Mouse (Mus musculus) hindbrain, embryonic 13.5 days (tissue): Measurements from ENCODE around the gene Mettl5. TPM values are rescaled to one million over a fixed set of nuclear protein-coding genes. Genes with fewer than 3 reads are reported as not detected.
"Not testable (repeated sequence)": the region's sequence is repeated elsewhere in the genome, so short reads cannot be mapped to it uniquely, and the experiment has no call there.

Source experiments
- ATAC-seq: fragments of 200-750 bp; cut with Nextera tagmentation; 2 replicates; pipeline ENCODE4 v1.8.0; 2017; ENCODE audit warnings: moderate TSS enrichment; ENCODE audit not compliant: low FRiP score
- H3K27ac ChIP-seq: fragments of 300-500 bp; sonication (generic); 2 replicates; pipeline ENCODE4 v1.5.1; 2015; ENCODE audit warnings: inconsistent platforms, mild to moderate bottlenecking, moderate library complexity
- H3K27me3 ChIP-seq: fragments of 300-500 bp; sonication (generic); 2 replicates; pipeline ENCODE4 v1.6.1; 2015; ENCODE audit warnings: mild to moderate bottlenecking, inconsistent platforms
- H3K36me3 ChIP-seq: fragments of 300-500 bp; sonication (generic); 2 replicates; pipeline ENCODE4 v1.6.1; 2015; ENCODE audit warnings: mild to moderate bottlenecking, inconsistent platforms
- H3K4me1 ChIP-seq: fragments of 300-500 bp; sonication (generic); replicated peaks from 2 replicates; pipeline ENCODE4 v1.6.1; 2015; ENCODE audit warnings: inconsistent platforms
- H3K4me2 ChIP-seq: fragments of 300-500 bp; sonication (generic); 2 replicates; pipeline ENCODE4 v1.6.1; 2015; ENCODE audit warnings: inconsistent platforms, mild to moderate bottlenecking, moderate library complexity
- H3K4me3 ChIP-seq: fragments of 300-500 bp; sonication (generic); 2 replicates; pipeline ENCODE4 v1.5.1; 2015; ENCODE audit warnings: mild to moderate bottlenecking, inconsistent platforms
- H3K9ac ChIP-seq: fragments of 300-500 bp; sonication (generic); 2 replicates; pipeline ENCODE4 v1.6.1; 2015; ENCODE audit warnings: mild to moderate bottlenecking, inconsistent platforms
- H3K9me3 ChIP-seq: fragments of 300-500 bp; sonication (generic); 2 replicates; pipeline ENCODE4 v1.6.1; 2016; ENCODE audit warnings: inconsistent platforms
- WGBS: fragments of 180-500 bp; shearing (Covaris S2); methylation state at CpG from one replicate; pipeline ENCODE4 v1.1.7; 2015; 5-methylcytosine and 5-hydroxymethylcytosine counted together
- polyA plus RNA-seq: library from polyadenylated mRNA; unstranded; fragments of >200 nt; fragmentation: Nextera tagmentation; extraction: Ambion mirVana; gene quantifications from 2 replicates; pipeline ENCODE4 v1.2.1, GENCODE M21; 2015

Mettl5 gene
- 28.5 and 30.4 TPM in 2 replicates for polyA plus RNA-seq

DNA sequence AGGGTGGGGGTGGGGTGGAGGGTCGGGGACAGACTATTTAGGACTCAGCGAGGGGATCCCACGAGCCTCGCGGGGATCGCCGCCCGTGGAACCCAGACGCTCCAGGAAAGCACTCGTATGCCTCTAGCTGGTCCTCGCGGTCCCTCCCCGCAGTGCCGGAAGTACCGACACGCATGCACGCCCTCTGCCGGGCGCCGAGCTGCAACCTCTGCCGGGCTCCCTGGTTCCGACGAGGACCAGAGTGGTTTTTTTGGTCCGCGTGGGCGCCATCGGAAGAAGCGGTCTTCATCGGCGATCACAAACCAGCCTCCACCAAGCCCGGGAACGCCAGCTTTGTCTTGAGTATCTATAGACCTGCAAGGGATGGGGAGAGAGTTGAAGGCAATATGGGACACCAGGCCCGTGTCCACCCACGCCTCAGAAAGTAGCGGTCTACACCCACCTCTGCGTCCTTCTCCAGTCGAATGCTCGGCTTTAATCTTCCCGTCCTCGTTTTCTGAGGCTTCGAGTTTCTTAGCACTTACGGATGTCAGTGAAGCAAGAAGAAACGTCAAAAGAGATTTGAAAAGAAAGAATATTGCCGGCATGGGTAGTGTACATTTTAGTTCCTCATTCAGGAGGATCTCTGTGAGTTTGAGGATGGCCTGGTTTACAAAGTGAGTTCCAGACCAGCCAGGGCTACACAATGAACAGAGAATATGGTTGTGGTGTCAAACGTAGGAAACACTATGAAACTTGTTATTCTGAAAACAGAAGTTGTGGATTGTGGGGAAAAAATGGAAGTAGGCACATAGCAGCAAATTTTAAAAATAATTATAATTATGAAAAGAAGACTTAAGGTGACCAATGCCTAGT lies at the start of gene Mettl5:
Gene Mettl5 (minus strand): TSS at position 165 of the 855 bp plus-strand sequence.
- Histone ChIP-seq H3K4me3 (peak within 1 kb of the TSS; percentile 45), H3K27ac (peak within 1 kb of the TSS; percentile 6; the same call in 1 of the 2 replicates)

DNA sequence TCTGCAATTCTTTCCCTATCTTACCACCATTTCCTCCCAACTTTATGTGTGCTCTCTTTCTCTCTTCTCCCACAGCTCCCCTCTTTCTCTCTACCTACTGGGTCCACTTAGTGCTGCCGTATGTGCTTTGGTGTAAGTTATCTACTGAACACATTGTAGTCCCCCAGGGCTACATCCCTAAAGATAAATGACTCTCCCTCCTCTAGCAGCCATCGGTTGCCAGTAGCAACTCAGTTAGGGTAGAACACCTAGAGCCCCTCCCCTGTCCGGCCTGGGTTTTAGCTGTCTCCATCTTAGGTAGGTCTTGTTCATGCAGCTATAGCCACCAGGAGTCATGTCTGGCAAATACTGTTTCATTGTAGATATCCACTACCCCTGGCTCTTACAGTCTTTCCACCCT lies 39.5 kb upstream of the Mettl5 start:
- WGBS: 79% methylated on average over 3 of the region's 3 CpGs
- Histone ChIP-seq H3K4me3 (no peak overlapping the region), H3K36me3 (peaks cover 42% of the 10 kb centered on the region), H3K9ac (no peak overlapping the region), H3K9me3 (no peaks in the 10 kb centered on the region), H3K4me2 (no peak overlapping the region), H3K27me3 (no peaks in the 10 kb centered on the region), H3K4me1 (no peaks in the 10 kb centered on the region), H3K27ac (no peak overlapping the region)
- no peak for ATAC-seq

More for the DNA sequence above, at the start of gene Mettl5:
- Histone ChIP-seq H3K4me1 (peaks cover 13% of the 10 kb centered on the region), H3K9ac (peak within 1 kb of the TSS; percentile 67), H3K9me3 (no peaks in the 10 kb centered on the region), H3K4me2 (peak within 1 kb of the TSS; percentile 68), H3K36me3 (no peaks in the 10 kb centered on the region), H3K27me3 (no peaks in the 10 kb centered on the region)
- WGBS: 2% methylated on average over 45 of the region's 45 CpGs
- peak; percentile 93 for ATAC-seq

DNA sequence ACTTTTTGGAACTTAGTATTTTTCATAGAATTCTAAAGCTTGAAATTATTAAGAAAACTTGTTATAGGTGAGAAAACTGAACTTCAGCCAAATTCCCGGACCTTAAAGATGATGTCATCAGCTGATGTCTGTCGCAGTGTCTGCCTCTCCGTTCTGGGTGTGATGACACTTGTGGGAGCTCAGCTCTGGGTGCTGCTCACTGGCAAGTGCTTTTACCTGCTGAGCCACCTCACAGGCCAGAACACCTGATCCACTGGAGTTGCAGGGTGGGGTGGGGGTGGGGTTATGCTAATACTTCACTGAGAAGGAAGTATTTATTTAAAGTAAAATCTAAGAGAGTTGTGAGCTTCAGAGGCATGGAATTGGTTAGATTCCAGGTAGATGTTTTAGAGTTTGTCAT lies 31.9 kb upstream of the Mettl5 start:
- ATAC-seq: no peak
- H3K27me3 ChIP-seq: no peaks in the 10 kb centered on the region
- H3K36me3 ChIP-seq: peaks cover 38% of the 10 kb centered on the region
- no peak overlapping the region for H3K4me3 ChIP-seq
- no peak overlapping the region for H3K9ac ChIP-seq
- H3K27ac ChIP-seq: no peak overlapping the region
- WGBS: 89% methylated on average over 3 of the region's 3 CpGs
- no peak overlapping the region for H3K4me2 ChIP-seq
- H3K9me3 ChIP-seq: no peaks in the 10 kb centered on the region
- no peaks in the 10 kb centered on the region for H3K4me1 ChIP-seq

DNA sequence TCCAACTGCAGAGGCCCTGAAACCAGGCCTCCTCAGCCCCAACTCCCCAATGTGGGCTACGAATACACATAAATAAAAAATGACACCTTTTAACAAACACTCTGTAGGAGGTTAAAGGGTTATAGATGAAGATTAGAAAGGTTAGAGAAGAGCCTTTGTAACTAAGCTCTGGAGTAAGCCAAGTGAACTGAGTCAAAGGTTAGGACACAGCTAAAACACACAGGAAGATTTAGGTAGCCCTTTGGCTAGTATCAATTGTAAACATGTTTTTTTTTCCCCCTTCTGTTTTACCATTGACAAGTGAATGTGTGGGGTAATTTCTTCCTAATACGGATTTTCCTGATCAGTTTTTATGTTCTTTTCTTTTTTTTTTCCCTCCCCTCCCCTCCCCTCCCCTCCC lies 27.4 kb upstream of the Mettl5 start:
- Histone ChIP-seq H3K4me1 (no peaks in the 10 kb centered on the region), H3K27ac (no peak overlapping the region), H3K27me3 (no peaks in the 10 kb centered on the region), H3K9ac (no peak overlapping the region), H3K36me3 (peaks cover 17% of the 10 kb centered on the region), H3K4me3 (no peak overlapping the region), H3K4me2 (no peak overlapping the region), H3K9me3 (no peaks in the 10 kb centered on the region; the same call in 1 of the 2 replicates)
- WGBS: 42% methylated on average over 2 of the region's 2 CpGs
- ATAC-seq: no peak

DNA sequence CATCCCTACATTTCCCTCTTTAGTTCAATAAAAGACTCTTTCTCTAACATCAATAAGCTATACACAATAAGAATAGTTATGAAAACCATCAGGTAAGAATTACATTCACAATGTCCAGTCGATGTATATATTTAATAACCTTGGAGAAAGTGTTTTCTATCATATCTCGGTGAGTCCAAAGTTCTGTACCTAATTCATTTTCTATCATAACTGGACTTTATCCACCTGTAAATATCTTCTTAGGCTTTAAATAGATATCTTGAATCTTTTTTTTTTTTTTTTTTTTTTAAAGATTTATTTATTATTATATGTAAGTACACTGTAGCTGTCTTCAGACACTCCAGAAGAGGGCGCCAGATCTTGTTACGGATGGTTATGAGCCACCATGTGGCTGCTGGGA lies 22.0 kb upstream of the Mettl5 start:
- H3K27me3 ChIP-seq, ATAC-seq, H3K36me3 ChIP-seq, H3K4me1 ChIP-seq, H3K9me3 ChIP-seq, H3K4me2 ChIP-seq, H3K4me3 ChIP-seq, H3K9ac ChIP-seq, H3K27ac ChIP-seq: not testable (repeated sequence)
- 89% methylated on average over 4 of the region's 4 CpGs for WGBS

DNA sequence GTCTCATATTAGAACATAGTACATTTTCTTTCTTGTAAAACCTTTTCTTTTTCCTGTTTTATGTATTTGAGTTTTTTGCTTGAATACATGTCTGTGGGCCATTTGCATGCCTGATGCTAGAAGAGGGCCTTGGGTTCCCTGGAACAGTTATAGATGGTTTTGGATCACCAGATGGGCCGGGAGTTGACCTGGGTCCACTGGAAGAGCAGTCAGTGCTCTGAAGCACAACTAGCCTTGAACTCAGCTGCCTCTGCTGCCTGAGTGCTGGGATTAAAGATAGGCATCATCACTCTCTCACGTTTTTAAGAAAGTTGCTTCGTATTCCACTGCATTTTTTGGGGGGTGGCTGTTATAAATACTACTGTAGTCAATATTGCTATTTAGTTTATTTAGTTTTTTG lies 18.1 kb upstream of the Mettl5 start:
- Histone ChIP-seq H3K36me3 (peaks cover 3% of the 10 kb centered on the region; the same call in 1 of the 2 replicates), H3K4me2 (no peak overlapping the region), H3K9me3 (no peaks in the 10 kb centered on the region; the same call in 1 of the 2 replicates), H3K27me3 (no peaks in the 10 kb centered on the region), H3K4me3 (no peak overlapping the region), H3K27ac (no peak overlapping the region), H3K9ac (no peak overlapping the region), H3K4me1 (peaks cover 12% of the 10 kb centered on the region)
- no peak for ATAC-seq
- WGBS: 95% methylated on average over 3 of the region's 3 CpGs

DNA sequence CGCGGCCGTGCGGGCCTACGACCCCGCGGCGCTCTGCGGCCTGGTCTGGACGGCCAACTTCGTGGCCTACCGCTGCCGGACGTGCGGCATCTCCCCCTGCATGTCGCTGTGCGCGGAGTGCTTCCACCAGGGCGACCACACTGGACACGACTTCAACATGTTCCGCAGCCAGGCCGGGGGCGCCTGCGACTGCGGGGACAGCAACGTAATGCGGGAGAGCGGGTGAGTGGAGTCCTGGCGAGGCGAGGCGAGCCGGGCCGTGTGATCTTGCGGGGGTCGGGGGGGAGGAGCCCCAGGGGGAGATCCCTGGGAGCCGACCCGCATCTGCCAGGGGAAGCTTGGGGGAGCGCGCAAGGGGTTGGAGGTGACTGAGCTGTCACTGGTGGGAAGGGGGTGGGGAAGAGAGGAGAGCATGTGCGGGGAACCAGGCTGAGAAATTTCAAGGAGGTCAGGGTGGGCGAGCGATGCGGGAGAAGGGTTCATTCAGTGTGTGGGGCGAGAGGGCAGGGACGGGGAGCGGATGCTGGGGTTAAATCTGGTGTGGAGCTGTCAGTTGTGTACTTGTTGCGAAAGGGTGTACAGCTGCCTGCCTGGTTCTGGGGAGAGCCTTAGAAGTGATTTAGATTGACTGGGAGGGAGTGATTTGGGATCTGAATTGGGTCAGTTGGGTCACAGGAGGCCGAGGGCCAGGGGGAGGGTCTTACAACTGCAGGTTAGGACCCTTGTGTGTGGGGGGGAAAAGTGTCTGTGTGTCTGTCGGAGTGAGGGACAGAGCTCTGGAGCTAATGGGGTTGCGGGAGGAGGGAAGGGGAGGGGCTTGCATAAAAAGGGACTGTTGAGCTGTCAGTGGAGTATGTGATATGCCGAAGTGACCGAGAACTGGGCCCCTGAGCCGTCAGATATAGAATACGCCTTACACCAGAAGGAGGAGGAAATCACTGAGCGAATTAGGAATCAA lies 12.5 kb upstream of the Mettl5 start:
- H3K9me3 ChIP-seq: no peaks in the 10 kb centered on the region
- peak overlapping the region; percentile 100 for H3K4me3 ChIP-seq
- H3K27ac ChIP-seq: peak overlapping the region; percentile 97
- ATAC-seq: peak; percentile 74
- under 1% methylated on average over 43 of the region's 55 CpGs for WGBS
- peaks cover 17% of the 10 kb centered on the region for H3K4me1 ChIP-seq
- H3K27me3 ChIP-seq: no peaks in the 10 kb centered on the region
- peak overlapping the region; percentile 95 for H3K4me2 ChIP-seq
- peak overlapping the region; percentile 99 for H3K9ac ChIP-seq
- H3K36me3 ChIP-seq: no peaks in the 10 kb centered on the region

DNA sequence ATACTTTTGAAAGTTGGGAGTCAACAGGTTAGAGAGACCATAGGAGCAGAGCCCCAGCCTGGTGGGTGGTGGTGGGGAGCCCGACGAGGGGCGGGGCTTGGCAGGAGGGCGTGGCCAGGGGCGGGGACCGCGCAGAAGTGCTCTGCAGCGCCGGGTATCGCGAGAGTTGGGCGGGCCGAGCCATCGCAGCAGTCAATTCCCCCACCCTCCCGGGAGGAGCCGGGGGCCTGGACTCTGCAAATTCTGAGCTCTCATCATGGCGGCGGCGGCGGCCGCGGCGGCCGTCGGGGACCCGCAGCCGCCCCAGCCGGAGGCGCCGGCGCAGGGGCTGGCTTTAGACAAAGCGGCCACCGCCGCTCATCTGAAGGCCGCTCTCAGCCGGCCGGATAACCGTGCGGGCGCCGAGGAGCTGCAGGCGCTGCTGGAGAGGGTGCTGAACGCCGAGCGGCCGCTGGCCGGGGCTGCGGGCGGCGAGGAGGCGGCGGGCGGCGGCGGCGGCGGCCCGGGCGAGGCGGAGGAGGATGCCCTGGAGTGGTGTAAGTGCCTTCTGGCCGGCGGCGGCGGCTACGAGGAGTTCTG lies 11.7 kb upstream of the Mettl5 start, which contains the start of gene Ubr3:
Gene Ubr3 (plus strand): TSS at position 208 of the 579 bp plus-strand sequence.
- under 1% methylated on average over 44 of the region's 65 CpGs for WGBS
- peak within 1 kb of the TSS; percentile 99 for H3K9ac ChIP-seq

DNA sequence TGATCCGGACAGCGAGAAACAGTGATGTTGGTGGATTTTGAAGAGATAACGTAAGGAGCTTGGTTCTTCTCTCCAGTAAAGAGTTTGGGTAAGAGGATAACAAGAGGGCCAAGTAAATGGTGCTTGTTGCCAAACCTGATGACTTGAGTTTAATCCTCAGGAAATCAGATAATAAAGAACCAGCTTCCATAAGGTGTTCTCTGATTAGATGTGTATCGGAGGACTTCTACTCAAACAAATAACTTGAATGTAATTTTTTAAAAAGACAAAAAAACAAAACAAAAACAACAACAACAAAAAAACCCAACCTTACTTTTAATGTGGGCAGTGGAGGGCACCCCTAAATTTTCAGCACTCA lies 10.8 kb upstream of the Mettl5 start:
- 97% methylated on average over 4 of the region's 4 CpGs for WGBS
- H3K9me3 ChIP-seq: no peaks in the 10 kb centered on the region

More for the DNA sequence above, 11.7 kb upstream of the Mettl5 start, which contains the start of gene Ubr3:
- Histone ChIP-seq H3K36me3 (no peaks in the 10 kb centered on the region), H3K4me2 (peak within 1 kb of the TSS; percentile 95), H3K9me3 (no peaks in the 10 kb centered on the region), H3K4me1 (peaks cover 17% of the 10 kb centered on the region), H3K4me3 (peak within 1 kb of the TSS; percentile 100), H3K27me3 (no peaks in the 10 kb centered on the region), H3K27ac (peak within 1 kb of the TSS; percentile 97)
- ATAC-seq: peak; percentile 98

DNA sequence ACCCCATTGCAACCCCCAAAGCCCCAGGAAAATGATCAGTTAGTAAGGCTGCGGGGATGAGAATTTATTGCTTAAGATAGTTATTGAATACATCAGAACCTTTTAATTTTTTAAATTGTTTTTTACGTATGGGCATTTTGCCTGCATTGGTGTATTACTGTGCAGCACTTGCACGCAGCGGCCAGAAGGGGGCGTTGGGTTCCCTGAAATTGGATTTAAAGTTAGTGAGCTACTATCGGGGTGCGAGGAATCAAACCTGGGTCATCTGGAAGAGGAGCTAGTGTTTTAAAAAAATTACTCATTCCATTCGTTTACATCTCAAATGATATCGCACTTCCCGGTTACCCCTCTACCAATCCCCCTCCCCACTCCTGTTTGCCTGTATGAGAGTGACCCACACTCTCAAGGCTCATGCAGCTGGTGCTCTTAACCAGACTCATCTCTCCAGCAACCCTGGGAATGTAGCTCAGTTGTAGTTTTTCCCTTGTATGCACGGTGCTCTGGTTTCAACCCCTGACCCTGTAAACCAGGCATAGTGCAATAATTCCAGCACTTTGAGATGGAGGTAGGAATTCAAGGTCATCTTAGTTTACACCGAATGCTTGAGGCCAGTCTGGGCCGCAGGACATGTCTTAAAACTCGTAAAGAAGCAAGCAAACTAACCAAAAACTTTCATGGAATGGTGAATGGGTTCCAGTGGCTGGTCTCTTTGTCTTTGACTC lies 10.2 kb upstream of the Mettl5 start:
- 55% methylated on average over 14 of the region's 14 CpGs for WGBS
- no peak for ATAC-seq
- H3K36me3 ChIP-seq: no peaks in the 10 kb centered on the region
- no peak overlapping the region for H3K4me3 ChIP-seq
- no peak overlapping the region for H3K9ac ChIP-seq
- no peak overlapping the region for H3K27ac ChIP-seq
- H3K9me3 ChIP-seq: no peaks in the 10 kb centered on the region
- no peak overlapping the region for H3K4me2 ChIP-seq
- no peaks in the 10 kb centered on the region for H3K27me3 ChIP-seq
- peaks cover 17% of the 10 kb centered on the region for H3K4me1 ChIP-seq

More for the DNA sequence above, 10.8 kb upstream of the Mettl5 start:
- peaks cover 17% of the 10 kb centered on the region for H3K4me1 ChIP-seq
- no peak for ATAC-seq
- H3K4me2 ChIP-seq: no peak overlapping the region
- no peak overlapping the region for H3K4me3 ChIP-seq
- no peaks in the 10 kb centered on the region for H3K27me3 ChIP-seq
- H3K9ac ChIP-seq: no peak overlapping the region
- H3K27ac ChIP-seq: no peak overlapping the region
- no peaks in the 10 kb centered on the region for H3K36me3 ChIP-seq

DNA sequence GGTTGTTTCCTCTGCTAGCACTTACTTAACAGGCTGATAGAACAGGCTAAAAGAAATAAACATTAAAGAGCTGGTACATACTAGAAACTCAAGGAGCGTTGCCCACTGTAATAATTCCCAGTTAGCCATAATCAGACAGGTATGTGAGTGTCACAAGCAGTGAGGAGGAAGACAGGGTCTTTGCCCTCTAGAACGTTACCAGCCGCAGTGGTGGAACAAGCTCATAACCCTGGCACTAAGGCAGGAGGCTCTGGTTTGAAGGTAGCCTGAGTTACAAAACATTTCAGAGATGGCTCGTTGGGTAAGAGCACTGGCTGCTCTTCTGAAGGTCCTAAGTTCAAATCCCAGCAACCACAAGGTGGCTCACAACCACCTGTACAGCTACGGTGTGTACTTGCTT lies 8.5 kb upstream of the Mettl5 start:
- Histone ChIP-seq H3K27me3 (no peaks in the 10 kb centered on the region), H3K36me3 (no peaks in the 10 kb centered on the region), H3K9me3 (no peaks in the 10 kb centered on the region), H3K4me1 (peaks cover 9% of the 10 kb centered on the region), H3K27ac (no peak overlapping the region), H3K4me2 (no peak overlapping the region), H3K4me3 (no peak overlapping the region), H3K9ac (no peak overlapping the region)
- ATAC-seq: no peak
- WGBS: 86% methylated on average over 5 of the region's 5 CpGs
